Comparison of ENCODE assay signal across 8 mouse cellular contexts in genomic region chr5:147583702-147584298, GRCm38 (mm10).
DNase-seq lines count a peak whose midpoint lies in the region; ATAC-seq lines count a peak whose summit lies in the region.

No protein-coding gene starts in this region.

- H3K27ac ChIP-seq in forebrain, embryonic 10.5 days, result no peak overlapping the region
- H3K27ac ChIP-seq in forebrain, embryonic 13.5 days, result no peak overlapping the region

- H3K9me3 ChIP-seq in forebrain, embryonic 10.5 days, result no peaks in the 10 kb centered on the region
- no peaks in the 10 kb centered on the region; the same call in 1 of the 2 replicates for H3K9me3 ChIP-seq in forebrain, embryonic 13.5 days (replicated peaks)

- H3K27me3 ChIP-seq in forebrain, embryonic 10.5 days (ENCODE audit: poor library complexity, severe bottlenecking), result no peaks in the 10 kb centered on the region
- H3K27me3 ChIP-seq in forebrain, embryonic 13.5 days, result no peaks in the 10 kb centered on the region

- WGBS in forebrain, embryonic 10.5 days, result 48% methylated on average over 14 of the region's 14 CpGs
- 48% methylated on average over 14 of the region's 14 CpGs for WGBS in forebrain, embryonic 13.5 days

- no peaks in the 10 kb centered on the region for H3K36me3 ChIP-seq in forebrain, embryonic 10.5 days (replicated peaks)
- H3K36me3 ChIP-seq in forebrain, embryonic 13.5 days (ENCODE audit: poor library complexity, severe bottlenecking), result no peaks in the 10 kb centered on the region

- no peak for ATAC-seq in forebrain, embryonic 13.5 days
- ATAC-seq in megakaryocyte progenitor cell, adult 5-6 weeks (replicated peaks; ENCODE audit: poor library complexity), result peak; percentile 89

- no peak overlapping the region for H3K4me2 ChIP-seq in forebrain, embryonic 13.5 days

- peak; percentile 79 for DNase-seq in forebrain, embryonic 10.5 days (ENCODE audit: extremely low spot score, low spot score)
- peak; percentile 56 for DNase-seq in c-Kit-positive CD71-negative TER-119-negative erythroid progenitor cells, embryonic 14.5 days (ENCODE audit: low read depth)
- peak; percentile 73 for DNase-seq in forelimb bud, embryonic 11.5 days (ENCODE audit: low read depth, low spot score)
- DNase-seq in heart, postnatal 4 days, result peak; percentile 92
- DNase-seq in layer of hippocampus, postnatal 25 days (ENCODE audit: extremely low spot score in 1 of 2, low spot score in 1 of 2), result peak; percentile 76 to 97
- peak; percentile 32 to 61 for DNase-seq in spleen, postnatal 14 days (ENCODE audit: low spot score in 2 of 2)

- no peak overlapping the region for H3K4me3 ChIP-seq in forebrain, embryonic 10.5 days
- no peak overlapping the region for H3K4me3 ChIP-seq in forebrain, embryonic 13.5 days

- 0 out of 2 replicates have a peak, but pooled peaks cover 3% of the 10 kb centered on the region for H3K4me1 ChIP-seq in forebrain, embryonic 10.5 days
- H3K4me1 ChIP-seq in forebrain, embryonic 13.5 days, result no peaks in the 10 kb centered on the region

- no peak overlapping the region for H3K9ac ChIP-seq in forebrain, embryonic 13.5 days
